12 mouse cellular contexts compared by ENCODE assay signal in the genomic region with DNA sequence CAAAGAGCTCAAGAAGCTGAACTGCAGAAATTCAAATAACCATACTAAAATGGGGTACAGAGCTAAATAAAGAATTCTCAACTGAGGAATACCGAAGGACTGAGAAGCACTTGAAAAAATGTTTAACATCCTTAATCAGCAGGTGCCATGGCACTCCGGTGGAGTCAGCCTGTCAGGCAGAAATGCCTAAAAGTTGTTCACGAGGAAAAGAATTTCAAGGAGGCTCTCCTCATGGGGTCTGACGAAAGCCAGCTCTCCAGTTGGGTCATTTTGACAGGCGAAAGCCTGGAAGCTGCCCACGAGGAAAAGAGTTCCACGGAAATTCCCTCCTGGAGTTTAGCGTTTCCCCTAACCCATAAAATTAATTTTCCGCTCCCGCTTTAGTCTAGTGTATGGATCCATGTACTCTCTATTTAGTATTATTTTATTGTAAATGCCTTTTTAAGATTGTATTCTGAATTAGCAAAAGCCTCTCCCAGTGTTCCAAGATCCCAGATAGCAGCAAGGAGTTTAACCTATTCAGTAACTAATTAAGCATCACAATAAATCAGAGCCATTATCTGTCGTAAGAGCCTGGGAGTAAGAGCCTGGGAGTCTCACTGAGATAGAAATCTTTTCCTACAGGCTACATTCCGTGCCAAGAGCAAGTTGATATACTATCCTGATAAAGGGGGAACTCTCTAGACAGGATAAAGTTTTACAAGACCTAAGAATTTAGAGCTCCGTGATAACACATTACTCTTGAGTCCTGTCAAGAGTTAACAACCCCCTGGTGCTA. TPM values are rescaled to one million over a fixed set of nuclear protein-coding genes. Genes with fewer than 3 reads are reported as not detected.
"Had no signal": no experiment of that assay in that cellular context is flagged by ENCODE, and none has a peak within 500 bp of the region (broad histone marks: within the 10 kb centered on the region; RNA-seq: fewer than 3 reads in every experiment).

No protein-coding gene starts in this region.

RNA-seq across cellular contexts. Expression of a gene that starts 40.8 kb away (rescaled TPM):
- polyA plus RNA-seq: neural tube, embryonic 11.5 days; neural tube, embryonic 12.5 days; neural tube, embryonic 13.5 days; small intestine, adult 2 months; spleen, adult 2 months; stomach, embryonic 14.5 days; stomach, embryonic 15.5 days; stomach, embryonic 16.5 days; stomach, postnatal 0 days; testis, adult 2 months; thymus, adult 2 months; urinary bladder, adult 2 months had no signal
